Mouse (Mus musculus): Measurements from ENCODE around the gene Pou2f2.
A peak's percentile ranks its signal among the peaks of the same experiment; 100 is the strongest.

The Pou2f2 gene

GRCm38 (mm10) chr7:25195148-25195547 lies 15.6 kb upstream of the Pou2f2 start:
- DNase-seq (ENCODE audit: low spot score) = no peak

- DNase-seq (ENCODE audit: low spot score) = no peak
These were observed 12.6 kb upstream of the Pou2f2 start for GRCm38 (mm10) chr7:25192110-25192509.

GRCm38 (mm10) chr7:25190806-25191205 lies 11.3 kb upstream of the Pou2f2 start:
- no peak for DNase-seq (ENCODE audit: low spot score)

- DNase-seq (ENCODE audit: low spot score) = peak; percentile 29
These were observed 8.4 kb upstream of the Pou2f2 start for GRCm38 (mm10) chr7:25187662-25188650.

GRCm38 (mm10) chr7:25184091-25184490 lies 4.6 kb upstream of the Pou2f2 start:
- DNase-seq (ENCODE audit: low spot score) = no peak

GRCm38 (mm10) chr7:25181814-25182213 lies 2.3 kb upstream of the Pou2f2 start:
- no peak for DNase-seq (ENCODE audit: low spot score)

GRCm38 (mm10) chr7:25181331-25181790 lies 1.8 kb upstream of the Pou2f2 start:
- DNase-seq (ENCODE audit: low spot score) = no peak

GRCm38 (mm10) chr7:25180512-25180911 lies 986 bp upstream of the Pou2f2 start:
- no peak for DNase-seq (ENCODE audit: low spot score)

GRCm38 (mm10) chr7:25178787-25179605 lies 530 bp downstream of the Pou2f2 start:
- DNase-seq (ENCODE audit: low spot score) = no peak

GRCm38 (mm10) chr7:25178317-25178716 lies 1.2 kb downstream of the Pou2f2 start:
- DNase-seq (ENCODE audit: low spot score) = no peak

GRCm38 (mm10) chr7:25174343-25174742 lies 5.2 kb downstream of the Pou2f2 start:
- DNase-seq (ENCODE audit: low spot score) = no peak

- no peak for DNase-seq (ENCODE audit: low spot score)
These were observed 6.9 kb downstream of the Pou2f2 start for GRCm38 (mm10) chr7:25172669-25173068.

- no peak for DNase-seq (ENCODE audit: low spot score)
These were observed 8.9 kb downstream of the Pou2f2 start for GRCm38 (mm10) chr7:25170583-25170982.

GRCm38 (mm10) chr7:25166106-25166505 lies 13.4 kb downstream of the Pou2f2 start:
- no peak for DNase-seq (ENCODE audit: low spot score)

GRCm38 (mm10) chr7:25156158-25156648 lies 23.3 kb downstream of the Pou2f2 start:
- no peak for DNase-seq (ENCODE audit: low spot score)

- DNase-seq (ENCODE audit: low spot score) = no peak
These were observed 23.9 kb downstream of the Pou2f2 start for GRCm38 (mm10) chr7:25155469-25156157.

GRCm38 (mm10) chr7:25154648-25155047 lies 24.9 kb downstream of the Pou2f2 start:
- DNase-seq (ENCODE audit: low spot score) = no peak

GRCm38 (mm10) chr7:25153841-25154240 lies 25.7 kb downstream of the Pou2f2 start:
- DNase-seq (ENCODE audit: low spot score) = no peak

- no peak for DNase-seq (ENCODE audit: low spot score)
These were observed 27.5 kb downstream of the Pou2f2 start for GRCm38 (mm10) chr7:25151916-25152556.

- no peak for DNase-seq (ENCODE audit: low spot score)
These were observed 28.5 kb downstream of the Pou2f2 start for GRCm38 (mm10) chr7:25151009-25151408.

- DNase-seq (ENCODE audit: low spot score) = no peak
These were observed 29.3 kb downstream of the Pou2f2 start for GRCm38 (mm10) chr7:25150151-25150663.
